In genomic region chr11:98680023-98680422, GRCm38 (mm10) we compare ENCODE assay signal across 29 mouse cellular contexts. TPM values are rescaled to one million over a fixed set of nuclear protein-coding genes. Genes with fewer than 3 reads are reported as not detected.
A peak's percentile ranks its signal among the peaks of the same experiment; 100 is the strongest.
DNase-seq lines count a peak whose midpoint lies in the region; ATAC-seq and TF ChIP-seq lines count a peak whose summit lies in the region.
"Had no signal": no experiment of that assay in that cellular context is flagged by ENCODE, and none has a peak within 500 bp of the region (broad histone marks: within the 10 kb centered on the region; RNA-seq: fewer than 3 reads in every experiment).

No protein-coding gene starts in this region.

- CTCF ChIA-PET in Patski (lab: Charles Lee) = no interaction called here

- H3K27ac ChIP-seq in layer of hippocampus, adult 2 months = no peak overlapping the region
- H3K27ac ChIP-seq: embryonic facial prominence, embryonic 12.5 days; forebrain, embryonic 15.5 days; heart, embryonic 10.5 days; hindbrain, embryonic 13.5 days; limb, embryonic 15.5 days had no signal

- peak; percentile 36 for TF ChIP-seq CTCF in layer of hippocampus, adult 2 months (conservative IDR thresholded peaks at IDR 0.05)
- peak; percentile 20 for TF ChIP-seq CTCF in Patski (IDR thresholded peaks at IDR 0.05)

- H3K4me3 ChIP-seq in layer of hippocampus, adult 2 months = no peak overlapping the region
- H3K4me3 ChIP-seq: embryonic facial prominence, embryonic 12.5 days; erythroblast, embryonic 14.5 days; forebrain, embryonic 15.5 days; heart, embryonic 10.5 days; hindbrain, embryonic 13.5 days; limb, embryonic 15.5 days; myocyte had no signal

- H3K27me3 ChIP-seq in Patski = no peaks in the 10 kb centered on the region
- H3K27me3 ChIP-seq: embryonic facial prominence, embryonic 12.5 days; forebrain, embryonic 15.5 days; limb, embryonic 15.5 days had no signal

- DNase-seq in CD4-positive, CD25-positive, alpha-beta regulatory T cell, adult 2 months (ENCODE audit: low read depth, low spot score) = peak; percentile 30
- no peak for DNase-seq in layer of hippocampus, adult 2 months (ENCODE audit: low spot score in 2 of 2)
- no peak for DNase-seq in layer of hippocampus, adult 11-12 months (ENCODE audit: low spot score)
- peak; percentile 16 for DNase-seq in A20 (ENCODE audit: low read depth, low spot score)
- no peak for DNase-seq in Patski (ENCODE audit: low read depth, low spot score)
- DNase-seq in spleen, adult 12 weeks (ENCODE audit: low spot score) = no peak
- DNase-seq in spleen, postnatal 4 days (ENCODE audit: low spot score in 2 of 2) = no peak
- DNase-seq: cerebellum, adult 9-10 months; heart, postnatal 10 days; kidney, adult 11 months; kidney, postnatal 10 days; lung, adult 2 months; midbrain, embryonic 14.5 days had no signal

- in situ Hi-C loops in Patski (cut with MboI; ENCODE audit: low pct_unique_long_range_greater_than_20kb) = no loop called here

- POLR2A ChIA-PET in Patski (lab: Charles Lee) = no interaction called here

- ATAC-seq in CD4-positive, CD25-positive, alpha-beta regulatory T cell, adult 4 months = no peak
- ATAC-seq in Patski = no peak
- ATAC-seq: forebrain, embryonic 15.5 days had no signal

RNA-seq across cellular contexts. Expression of gene Psmd3, which starts 2.3 kb away (rescaled TPM):
- polyA plus RNA-seq in CD4-positive, CD25-positive, alpha-beta regulatory T cell, adult 4 months (2017; shearing (Covaris generic)) = 10 to 100 TPM; 13.8 to 17.5 TPM
- total RNA-seq in layer of hippocampus, adult 2 months (2021) = 100 to 1,000 TPM; 123 to 125 TPM
- 161 TPM for polyA plus RNA-seq in Patski (2021)

RNA-seq across cellular contexts. Expression of gene Gsdma, which starts 15.9 kb away (rescaled TPM):
- polyA plus RNA-seq in CD4-positive, CD25-positive, alpha-beta regulatory T cell, adult 4 months (2017; shearing (Covaris generic)) = under 1 TPM in 1 of 2 experiments, not detected in 1; 0.12 TPM
- not detected for total RNA-seq in layer of hippocampus, adult 2 months (2021)
- polyA plus RNA-seq in Patski (2021) = 0.06 TPM
- total RNA-seq: gastrocnemius, postnatal 4 days; heart, postnatal 10 days; left cerebral cortex, postnatal 25 days had no signal
- polyA plus RNA-seq: erythroblast, embryonic 14.5 days; forebrain, embryonic 15.5 days; heart, embryonic 10.5 days; midbrain, embryonic 14.5 days; neural tube, embryonic 14.5 days; spleen, adult 2 months had no signal

RNA-seq across cellular contexts. Expression of gene Csf3, which starts 21.0 kb away (rescaled TPM):
- polyA plus RNA-seq in CD4-positive, CD25-positive, alpha-beta regulatory T cell, adult 4 months (2017; shearing (Covaris generic)) = not detected
- not detected for total RNA-seq in layer of hippocampus, adult 2 months (2021)
- polyA plus RNA-seq in Patski (2021) = 0.62 TPM
- total RNA-seq: gastrocnemius, postnatal 4 days; heart, postnatal 10 days; layer of hippocampus, adult 8-10 months; left cerebral cortex, postnatal 25 days had no signal
- polyA plus RNA-seq: embryonic facial prominence, embryonic 12.5 days; erythroblast, embryonic 14.5 days; forebrain, embryonic 15.5 days; heart, embryonic 10.5 days; hindbrain, embryonic 13.5 days; lung, adult 2 months; midbrain, embryonic 14.5 days; myocyte; neural tube, embryonic 14.5 days; stomach, embryonic 16.5 days; thymus, postnatal 0 days had no signal

RNA-seq across cellular contexts. Expression of gene Gsdma2, which starts 33.5 kb away (rescaled TPM):
- polyA plus RNA-seq in CD4-positive, CD25-positive, alpha-beta regulatory T cell, adult 4 months (2017; shearing (Covaris generic)) = not detected
- total RNA-seq in layer of hippocampus, adult 2 months (2021) = not detected
- polyA plus RNA-seq in Patski (2021) = not detected
- total RNA-seq: gastrocnemius, postnatal 4 days; layer of hippocampus, adult 8-10 months; left cerebral cortex, postnatal 25 days had no signal
- polyA plus RNA-seq: embryonic facial prominence, embryonic 12.5 days; erythroblast, embryonic 14.5 days; forebrain, embryonic 15.5 days; heart, embryonic 10.5 days; limb, embryonic 15.5 days; lung, adult 2 months; midbrain, embryonic 14.5 days; myocyte; neural tube, embryonic 14.5 days; spleen, adult 2 months; urinary bladder, adult 2 months had no signal

RNA-seq across cellular contexts. Expression of gene Med24, which starts 49.2 kb away (rescaled TPM):
- polyA plus RNA-seq in CD4-positive, CD25-positive, alpha-beta regulatory T cell, adult 4 months (2017; shearing (Covaris generic)) = 10 to 100 TPM; 27.0 to 37.5 TPM
- 100 to 1,000 TPM; 146 to 148 TPM for total RNA-seq in layer of hippocampus, adult 2 months (2021)
- 47.2 TPM for polyA plus RNA-seq in Patski (2021)

Comparison
In these comparisons a context has a peak if more than half of its experiments do, and no peak if none do; other contexts are left out.
1. DNase-seq: peak in CD4-positive, CD25-positive, alpha-beta regulatory T cell, adult 2 months (single experiment) and A20 (single experiment); none in layer of hippocampus, adult 2 months (0 of 2), layer of hippocampus, adult 11-12 months (single experiment), Patski (single experiment), spleen, adult 12 weeks (single experiment) and spleen, postnatal 4 days (0 of 2).